Mouse (Mus musculus): ENCODE data around the gene Cdk2. TPM values are rescaled to one million over a fixed set of nuclear protein-coding genes. Genes with fewer than 3 reads are reported as not detected.

Cdk2 gene
- total RNA-seq, 2 experiments from 2014 or later = 2.2 to 2.6 TPM

DNA sequence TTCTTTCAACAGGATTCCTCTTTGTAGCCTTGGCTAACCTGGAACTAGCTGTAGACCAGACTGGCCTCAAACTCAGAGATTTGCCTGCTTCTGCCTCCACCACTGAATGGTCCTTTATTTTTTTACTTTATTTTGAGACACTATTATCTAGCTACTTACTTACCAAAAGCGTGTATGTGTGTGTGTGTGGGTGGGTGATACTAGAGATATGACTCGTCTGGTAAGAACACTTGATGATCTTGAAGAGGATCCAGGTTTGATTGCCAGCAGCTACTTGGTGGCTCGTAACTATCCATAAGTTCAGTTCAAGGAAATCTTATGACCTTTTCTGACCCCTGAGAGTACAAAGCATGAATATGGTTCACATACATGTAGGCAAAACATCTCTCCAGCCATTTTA lies 39.5 kb downstream of the Cdk2 start:
- no peak overlapping the region for H3K4me3 ChIP-seq
- no peak for DNase-seq (ENCODE audit: extremely low spot score in 1 of 2, low spot score in 2 of 2)
- no peak for TF ChIP-seq CTCF (IDR thresholded peaks at IDR 0.05)
- intact Hi-C loops (cut with DNase I) = no loop called here
- H3K27ac ChIP-seq = no peak overlapping the region

DNA sequence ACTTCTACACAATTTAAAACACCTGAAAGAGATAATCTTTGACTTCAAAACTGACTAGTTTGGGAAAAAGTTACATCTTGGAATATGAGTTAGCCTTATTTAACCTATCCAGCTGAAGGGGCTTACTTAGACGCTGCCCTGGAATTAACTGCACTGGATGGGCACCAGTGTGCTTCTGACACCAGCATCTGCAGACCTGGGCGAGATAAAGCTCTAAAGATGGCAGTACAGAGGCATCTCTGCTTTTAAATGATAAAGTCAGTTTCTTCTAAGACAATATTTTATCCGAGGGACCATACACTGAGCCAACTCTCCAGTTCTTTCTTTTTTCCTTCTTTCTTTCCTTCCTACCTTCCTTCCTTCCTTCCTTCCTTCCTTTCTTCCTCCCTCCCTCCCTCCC lies 40.0 kb downstream of the Cdk2 start:
- Histone ChIP-seq H3K27ac (no peak overlapping the region), H3K4me3 (no peak overlapping the region)
- DNase-seq (ENCODE audit: extremely low spot score in 1 of 2, low spot score in 2 of 2) = no peak
- intact Hi-C loops (cut with DNase I) = no loop called here
- no peak for TF ChIP-seq CTCF (IDR thresholded peaks at IDR 0.05)

GRCm38 (mm10) chr10:128663441-128664220 lies 41.2 kb downstream of the Cdk2 start:
- no peak for TF ChIP-seq CTCF (IDR thresholded peaks at IDR 0.05)
- DNase-seq (ENCODE audit: extremely low spot score in 1 of 2, low spot score in 2 of 2) = no peak
- intact Hi-C loops (cut with DNase I) = no loop called here
- H3K27ac ChIP-seq = no peak overlapping the region
- H3K4me3 ChIP-seq = no peak overlapping the region

DNA sequence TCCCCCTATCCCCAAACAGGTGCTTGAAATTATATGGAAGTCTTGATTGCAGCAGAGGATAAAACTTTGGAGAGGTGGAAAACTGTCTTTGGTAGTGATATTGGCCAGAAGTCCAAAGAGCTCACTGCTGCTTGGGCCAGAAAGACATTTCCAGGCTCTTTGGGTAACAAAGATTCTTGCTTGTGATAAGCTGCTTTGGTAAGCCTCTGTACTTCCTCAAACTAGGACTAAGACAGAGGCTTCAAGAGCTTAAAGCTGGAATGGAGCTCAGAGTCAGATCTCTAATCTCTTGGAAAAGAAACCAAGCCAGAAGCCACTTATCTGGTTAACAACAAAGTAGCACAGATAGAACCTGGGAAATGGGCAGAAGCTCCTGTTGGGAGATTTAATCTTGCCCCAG lies 42.4 kb downstream of the Cdk2 start:
- intact Hi-C loops (cut with DNase I) = no loop called here
- no peak for DNase-seq (ENCODE audit: extremely low spot score in 1 of 2, low spot score in 2 of 2)
- H3K4me3 ChIP-seq = no peak overlapping the region
- H3K27ac ChIP-seq = no peak overlapping the region
- TF ChIP-seq CTCF (IDR thresholded peaks at IDR 0.05) = no peak

- Histone ChIP-seq H3K4me3 (no peak overlapping the region), H3K27ac (no peak overlapping the region)
- intact Hi-C loops (cut with DNase I) = no loop called here
- no peak for TF ChIP-seq CTCF (IDR thresholded peaks at IDR 0.05)
- DNase-seq (ENCODE audit: extremely low spot score in 1 of 2, low spot score in 2 of 2) = no peak
Measured at GRCm38 (mm10) chr10:128659490-128659889, 45.3 kb downstream of the Cdk2 start.

GRCm38 (mm10) chr10:128657844-128658243 lies 47.0 kb downstream of the Cdk2 start:
- DNase-seq (ENCODE audit: extremely low spot score in 1 of 2, low spot score in 2 of 2) = no peak
- no peak for TF ChIP-seq CTCF (IDR thresholded peaks at IDR 0.05)
- intact Hi-C loops (cut with DNase I) = no loop called here
- H3K4me3 ChIP-seq = no peak overlapping the region
- H3K27ac ChIP-seq = no peak overlapping the region

GRCm38 (mm10) chr10:128656731-128657130 lies 48.1 kb downstream of the Cdk2 start:
- no peak for TF ChIP-seq CTCF (IDR thresholded peaks at IDR 0.05)
- DNase-seq (ENCODE audit: extremely low spot score in 1 of 2, low spot score in 2 of 2) = no peak

DNA sequence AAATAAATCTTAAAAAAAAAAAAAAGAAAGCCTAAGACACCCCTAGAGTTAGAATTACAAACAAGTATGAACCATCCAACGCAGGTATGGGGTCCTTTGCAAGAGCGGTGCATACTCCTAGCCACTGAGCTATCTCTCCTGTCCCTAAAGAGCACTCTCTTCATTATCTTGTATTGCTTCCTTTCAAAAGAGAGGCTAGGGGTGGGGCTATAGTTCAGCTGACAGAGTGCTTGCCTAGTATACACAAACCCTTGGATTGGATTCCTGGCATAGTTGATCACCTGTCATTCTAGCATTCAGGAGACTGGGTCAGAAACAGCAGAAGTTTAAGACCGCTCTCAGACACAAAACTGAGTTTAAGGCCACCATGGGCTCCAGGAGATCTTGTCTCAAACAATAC lies 49.6 kb downstream of the Cdk2 start:
- no peak for TF ChIP-seq CTCF (IDR thresholded peaks at IDR 0.05)
- intact Hi-C loops (cut with DNase I) = no loop called here
- no peak overlapping the region for H3K4me3 ChIP-seq
- DNase-seq (ENCODE audit: extremely low spot score in 1 of 2, low spot score in 2 of 2) = no peak
- no peak overlapping the region for H3K27ac ChIP-seq

More at GRCm38 (mm10) chr10:128656731-128657130, 48.1 kb downstream of the Cdk2 start:
- intact Hi-C loops (cut with DNase I) = no loop called here
- Histone ChIP-seq H3K4me3 (no peak overlapping the region), H3K27ac (no peak overlapping the region)

- intact Hi-C loops (cut with DNase I) = no loop called here
- no peak overlapping the region for H3K27ac ChIP-seq
- H3K4me3 ChIP-seq = no peak overlapping the region
- TF ChIP-seq CTCF (IDR thresholded peaks at IDR 0.05) = no peak
- no peak for DNase-seq (ENCODE audit: extremely low spot score in 1 of 2, low spot score in 2 of 2)
Measured at GRCm38 (mm10) chr10:128653866-128654265, 51.0 kb downstream of the Cdk2 start.

Other genes starting within 250 kb of the Cdk2 start
- gene Smarcc2, start 245.8 kb downstream of the Cdk2 start, total RNA-seq (2021) = 100 to 1,000 TPM; 253 to 254 TPM
- 100 to 1,000 TPM; 555 to 562 TPM for gene Myl6, start 210.9 kb downstream of the Cdk2 start, total RNA-seq (2021)
- 10 to 100 TPM; 30.7 to 32.9 TPM for gene Myl6b, start 206.3 kb downstream of the Cdk2 start, total RNA-seq (2021)
- 10 to 100 TPM; 10.2 to 10.4 TPM for gene Esyt1, start 179.2 kb downstream of the Cdk2 start, total RNA-seq (2021)
- gene Zc3h10, start 157.3 kb downstream of the Cdk2 start, total RNA-seq (2021) = 10 to 100 TPM; 12.4 to 15.7 TPM
- 1,000 to 10,000 TPM; 1,506 to 1,537 TPM for gene Rpl41, start 155.7 kb downstream of the Cdk2 start, total RNA-seq (2021)
- gene Pa2g4, start 139.0 kb downstream of the Cdk2 start, total RNA-seq (2021) = 10 to 100 TPM; 51.7 to 58.0 TPM
- gene Erbb3, start 115.4 kb downstream of the Cdk2 start, total RNA-seq (2021) = 1 to 10 TPM; 5.0 to 5.4 TPM
- 100 to 1,000 TPM; 211 to 235 TPM for gene Rps26, start 78.3 kb downstream of the Cdk2 start, total RNA-seq (2021)
- gene Ikzf4, start 59.0 kb downstream of the Cdk2 start, total RNA-seq (2021) = 10 to 100 TPM; 16.2 to 16.8 TPM
- 10 to 100 TPM; 11.3 to 12.3 TPM for gene Suox, start 31.0 kb downstream of the Cdk2 start, total RNA-seq (2021)
- gene Rab5b, start 8.8 kb downstream of the Cdk2 start, total RNA-seq (2021) = 100 to 1,000 TPM; 123 to 132 TPM
- under 1 TPM; 0.36 to 0.75 TPM for gene Pmel, start 836 bp downstream of the Cdk2 start, total RNA-seq (2021)
- 1 to 10 TPM; 7.4 to 7.9 TPM for gene Dgka, start 39.8 kb upstream of the Cdk2 start, total RNA-seq (2021)
- 10 to 100 TPM; 27.1 to 27.8 TPM for gene Pym1, start 42.9 kb upstream of the Cdk2 start, total RNA-seq (2021)
- under 1 TPM; 0.48 to 0.63 TPM for gene Mmp19, start 85.9 kb upstream of the Cdk2 start, total RNA-seq (2021)
- gene Dnajc14, start 99.0 kb upstream of the Cdk2 start, total RNA-seq (2021) = 10 to 100 TPM; 62.3 TPM
- gene Tmem198b, start 99.3 kb upstream of the Cdk2 start, total RNA-seq (2021) = 10 to 100 TPM in 1 of 2 experiments, 1 to 10 TPM in 1; 7.9 to 10.3 TPM
- gene Sarnp, start 112.3 kb upstream of the Cdk2 start, total RNA-seq (2021) = 10 to 100 TPM; 33.0 to 33.6 TPM
- gene Ormdl2, start 116.6 kb upstream of the Cdk2 start, total RNA-seq (2021) = 1 to 10 TPM; 7.9 to 9.0 TPM
- gene Gdf11, start 186.7 kb upstream of the Cdk2 start, total RNA-seq (2021) = 10 to 100 TPM; 13.1 to 15.3 TPM
- gene Cd63, start 196.0 kb upstream of the Cdk2 start, total RNA-seq (2021) = 10 to 100 TPM; 63.7 to 73.3 TPM
- gene Rdh5, start 217.9 kb upstream of the Cdk2 start, total RNA-seq (2021) = 1 to 10 TPM; 6.5 to 7.4 TPM
- gene Bloc1s1, start 219.0 kb upstream of the Cdk2 start, total RNA-seq (2021) = 10 to 100 TPM; 78.8 to 80.8 TPM
- 10 to 100 TPM; 13.2 to 16.3 TPM for gene Itga7, start 228.8 kb upstream of the Cdk2 start, total RNA-seq (2021)

All from left cerebral cortex, adult 2 months (tissue).